12 mouse cellular contexts compared by ENCODE assay signal in the genomic region with DNA sequence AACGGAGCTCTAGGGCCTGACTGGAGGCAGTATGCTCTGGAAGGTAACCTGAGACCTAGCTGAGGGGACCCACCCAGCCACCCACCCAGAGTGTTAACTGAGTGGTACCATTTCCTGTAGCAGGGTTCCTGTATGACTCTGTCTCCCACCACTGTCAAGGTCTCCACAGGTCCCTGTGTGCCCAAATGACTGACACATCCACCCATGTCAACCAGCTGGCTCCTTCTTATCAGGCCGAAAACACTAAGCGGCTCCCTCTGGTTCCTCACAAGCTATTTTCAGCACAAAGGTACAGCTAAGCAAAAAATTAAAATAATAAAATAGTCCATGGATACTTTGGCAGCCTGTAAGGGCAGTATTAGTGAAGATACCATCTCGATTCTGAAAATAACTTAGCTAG. TPM values are rescaled to one million over a fixed set of nuclear protein-coding genes. Genes with fewer than 3 reads are reported as not detected.
DNase-seq lines count a peak whose midpoint lies in the region; ATAC-seq and TF ChIP-seq lines count a peak whose summit lies in the region.
"Had no signal": no experiment of that assay in that cellular context is flagged by ENCODE, and none has a peak within 500 bp of the region (broad histone marks: within the 10 kb centered on the region; RNA-seq: fewer than 3 reads in every experiment).

No protein-coding gene starts in this region.

- WGBS in heart, embryonic 16.5 days, result 36% methylated on average over 4 of the region's 4 CpGs
- 26% methylated on average over 4 of the region's 4 CpGs for WGBS in liver, embryonic 13.5 days (ENCODE audit: insufficient replicate concordance)
- whole genome bisulfite sequencing in midbrain, embryonic 16.5 days, result 87% methylated on average over 4 of the region's 4 CpGs
- 66% methylated on average over 4 of the region's 4 CpGs for WGBS in thymus, adult 2 months

- H3K9me3 ChIP-seq in heart, embryonic 16.5 days (replicated peaks; ENCODE audit: control insufficient read depth, low read length), result no peaks in the 10 kb centered on the region
- no peaks in the 10 kb centered on the region for H3K9me3 ChIP-seq in CH12.LX (replicated peaks; ENCODE audit: low read length)
- no peaks in the 10 kb centered on the region for H3K9me3 ChIP-seq in liver, embryonic 13.5 days (replicated peaks)
- no peaks in the 10 kb centered on the region for H3K9me3 ChIP-seq in midbrain, embryonic 16.5 days (replicated peaks; ENCODE audit: control insufficient read depth, low read length, poor library complexity, severe bottlenecking)
- H3K9me3 ChIP-seq: forebrain, embryonic 13.5 days; kidney, embryonic 15.5 days had no signal

- DNase-seq in heart, postnatal 4 days, result no peak
- no peak for DNase-seq in CH12.LX (ENCODE audit: extremely low read depth)
- no peak for DNase-seq in liver, embryonic 13.5 days
- no peak for DNase-seq in MN1 (ENCODE audit: low spot score)
- DNase-seq in thymus, adult 2 months, result no peak
- DNase-seq: thymus, postnatal 14 days had no signal

- no peak for TF ChIP-seq CTCF in CH12.LX (conservative IDR thresholded peaks at IDR 0.05 in 1 of 2, IDR thresholded peaks at IDR 0.05 in 1 of 2; ENCODE audit: low read depth in 2 of 2, low read length in 2 of 2)
- TF ChIP-seq CTCF in thymus, adult 2 months (IDR thresholded peaks at IDR 0.05; ENCODE audit: borderline replicate concordance, control insufficient read depth, extremely low read depth, insufficient read depth, low read length, poor library complexity), result no peak

- H3K4me3 ChIP-seq in heart, embryonic 16.5 days (ENCODE audit: low read length), result no peak overlapping the region
- no peak overlapping the region for H3K4me3 ChIP-seq in CH12.LX (replicated peaks in 1 of 3; ENCODE audit: low read depth in 2 of 3, low read length in 2 of 3, poor library complexity in 1 of 3)
- no peak overlapping the region for H3K4me3 ChIP-seq in brown adipose tissue, adult 24 weeks (ENCODE audit: insufficient read depth, low read depth, low read length)
- no peak overlapping the region for H3K4me3 ChIP-seq in liver, embryonic 13.5 days (replicated peaks)
- H3K4me3 ChIP-seq in midbrain, embryonic 16.5 days (ENCODE audit: low read depth, low read length), result no peak overlapping the region
- no peak overlapping the region for H3K4me3 ChIP-seq in thymus, adult 2 months (ENCODE audit: control insufficient read depth, insufficient read depth, low read length)
- H3K4me3 ChIP-seq: forebrain, embryonic 13.5 days; kidney, embryonic 15.5 days had no signal

- peak; percentile 39; the same call in 1 of the 2 replicates for ATAC-seq in heart, embryonic 16.5 days (replicated peaks; ENCODE audit: extremely low read depth, insufficient read depth, low FRiP score)
- ATAC-seq in liver, embryonic 13.5 days (ENCODE audit: low read depth), result peak; percentile 74
- ATAC-seq in midbrain, embryonic 16.5 days, result no peak
- ATAC-seq: forebrain, embryonic 13.5 days had no signal

- no peak for TF ChIP-seq EP300 in CH12.LX (IDR thresholded peaks at IDR 0.05; ENCODE audit: low read length)

- no peak for TF ChIP-seq POLR2A in CH12.LX (IDR thresholded peaks at IDR 0.05; ENCODE audit: low read depth, low read length)
- TF ChIP-seq POLR2A in thymus, adult 2 months (IDR thresholded peaks at IDR 0.05; ENCODE audit: control insufficient read depth, extremely low read depth, insufficient read depth, low read length, poor library complexity), result no peak

- H3K4me2 ChIP-seq in heart, embryonic 16.5 days (ENCODE audit: low read depth, low read length), result no peak overlapping the region
- peak overlapping the region; percentile 67 for H3K4me2 ChIP-seq in CH12.LX (ENCODE audit: insufficient read depth, low read depth, poor library complexity, severe bottlenecking)
- peak overlapping the region; percentile 32; the same call in 1 of the 2 replicates for H3K4me2 ChIP-seq in liver, embryonic 13.5 days
- no peak overlapping the region for H3K4me2 ChIP-seq in midbrain, embryonic 16.5 days (ENCODE audit: low read length)
- H3K4me2 ChIP-seq: forebrain, embryonic 13.5 days; kidney, embryonic 15.5 days had no signal

- no peak overlapping the region for H3K9ac ChIP-seq in heart, embryonic 16.5 days (ENCODE audit: low read length)
- peak overlapping the region; percentile 35; the same call in 1 of the 2 replicates for H3K9ac ChIP-seq in CH12.LX (ENCODE audit: insufficient read depth, low read depth)
- H3K9ac ChIP-seq in liver, embryonic 13.5 days, result peak overlapping the region; percentile 46
- H3K9ac ChIP-seq in midbrain, embryonic 16.5 days (ENCODE audit: low read depth, low read length), result no peak overlapping the region
- H3K9ac ChIP-seq: forebrain, embryonic 13.5 days; kidney, embryonic 15.5 days had no signal

- no peak for TF ChIP-seq RAD21 in CH12.LX (IDR thresholded peaks at IDR 0.05; ENCODE audit: low read depth, low read length)

- H3K36me3 ChIP-seq in heart, embryonic 16.5 days (ENCODE audit: control insufficient read depth, insufficient read depth), result no peaks in the 10 kb centered on the region
- no peaks in the 10 kb centered on the region for H3K36me3 ChIP-seq in CH12.LX (replicated peaks in 1 of 2; ENCODE audit: control insufficient read depth in 1 of 2, insufficient read depth in 1 of 2, low read length in 1 of 2)
- H3K36me3 ChIP-seq in liver, embryonic 13.5 days, result no peaks in the 10 kb centered on the region
- H3K36me3 ChIP-seq in midbrain, embryonic 16.5 days (ENCODE audit: control insufficient read depth, insufficient read depth, low read length), result no peaks in the 10 kb centered on the region
- H3K36me3 ChIP-seq in thymus, adult 2 months (ENCODE audit: control insufficient read depth, insufficient read depth, low read length), result no peaks in the 10 kb centered on the region
- H3K36me3 ChIP-seq: kidney, embryonic 15.5 days had no signal

- H3K79me2 ChIP-seq in CH12.LX (replicated peaks; ENCODE audit: control insufficient read depth, extremely low read depth, insufficient read depth, poor library complexity, severe bottlenecking), result no peaks in the 10 kb centered on the region

- H3K27me3 ChIP-seq in heart, embryonic 16.5 days (ENCODE audit: control insufficient read depth, insufficient read depth, low read length), result no peaks in the 10 kb centered on the region
- no peaks in the 10 kb centered on the region for H3K27me3 ChIP-seq in CH12.LX (replicated peaks)
- H3K27me3 ChIP-seq in liver, embryonic 13.5 days, result no peaks in the 10 kb centered on the region
- no peaks in the 10 kb centered on the region for H3K27me3 ChIP-seq in midbrain, embryonic 16.5 days (ENCODE audit: control insufficient read depth, insufficient read depth, low read depth, low read length)
- H3K27me3 ChIP-seq in thymus, adult 2 months (ENCODE audit: control insufficient read depth, insufficient read depth, low read length), result no peaks in the 10 kb centered on the region
- H3K27me3 ChIP-seq: forebrain, embryonic 13.5 days; kidney, embryonic 15.5 days had no signal

- peaks cover 9% of the 10 kb centered on the region for H3K4me1 ChIP-seq in heart, embryonic 16.5 days (ENCODE audit: control insufficient read depth, insufficient read depth, low read length)
- peaks cover 33 to 66% of the 10 kb centered on the region in 2 experiments for H3K4me1 ChIP-seq in CH12.LX (ENCODE audit: control insufficient read depth in 1 of 2, insufficient read depth in 2 of 2)
- H3K4me1 ChIP-seq in brown adipose tissue, adult 24 weeks (ENCODE audit: control insufficient read depth, insufficient read depth, insufficient read length, low read length), result peaks cover 11% of the 10 kb centered on the region
- peaks cover 64% of the 10 kb centered on the region for H3K4me1 ChIP-seq in liver, embryonic 13.5 days (replicated peaks)
- H3K4me1 ChIP-seq in midbrain, embryonic 16.5 days (ENCODE audit: control insufficient read depth, insufficient read depth, low read length), result no peaks in the 10 kb centered on the region
- peaks cover 2% of the 10 kb centered on the region; the same call in 1 of the 2 replicates for H3K4me1 ChIP-seq in thymus, adult 2 months (replicated peaks; ENCODE audit: control insufficient read depth, insufficient read depth, low read length)
- H3K4me1 ChIP-seq: forebrain, embryonic 13.5 days; kidney, embryonic 15.5 days had no signal

- dilution Hi-C loops in CH12.LX (cut with MboI; ENCODE audit: extremely low pct_ligation_motif_present, extremely low pct_unique_long_range_greater_than_20kb, low sequenced_read_pairs), result no loop called here

- peak overlapping the region; percentile 29 for H3K27ac ChIP-seq in heart, embryonic 16.5 days (ENCODE audit: low read length)
- H3K27ac ChIP-seq in CH12.LX (ENCODE audit: insufficient read depth, low read depth), result peak overlapping the region; percentile 81
- H3K27ac ChIP-seq in brown adipose tissue, adult 24 weeks (replicated peaks; ENCODE audit: low read depth, low read length), result peak overlapping the region; percentile 48
- H3K27ac ChIP-seq in liver, embryonic 13.5 days, result peak overlapping the region; percentile 93
- no peak overlapping the region for H3K27ac ChIP-seq in midbrain, embryonic 16.5 days (ENCODE audit: low read length)
- no peak overlapping the region for H3K27ac ChIP-seq in thymus, adult 2 months (ENCODE audit: control insufficient read depth, insufficient read depth, low read length)
- H3K27ac ChIP-seq: forebrain, embryonic 13.5 days; kidney, embryonic 15.5 days had no signal

- in situ Hi-C loops in CH12.LX (cut with MboI; ENCODE audit: low pct_ligation_motif_present, low pct_unique_long_range_greater_than_20kb, low sequenced_read_pairs), result no loop called here

RNA-seq across cellular contexts. Expression of a gene that starts 16.9 kb away (rescaled TPM):
- polyA plus RNA-seq in heart, embryonic 16.5 days (2015; fragmentation: Nextera tagmentation; extraction: Ambion mirVana), result 20.3 and 21.1 TPM in 2 replicates
- total RNA-seq in heart, postnatal 4 days (2021), result 10 to 100 TPM; 32.6 to 35.8 TPM
- total RNA-seq in CH12.LX (2012; rRNA removed) (3.6 and 7.3 TPM in 2 replicates), CH12.LX (2014; rRNA removed) (7.2 and 8.0 TPM in 2 replicates)
- 7.5 and 9.2 TPM in 2 replicates for polyA plus RNA-seq in CH12.LX (2012; ENCODE audit: insufficient read length, low read depth)
- polyA plus RNA-seq in brown adipose tissue, adult 24 weeks (2012; ENCODE audit: insufficient read depth, insufficient read length, missing spikeins), result 6.0 and 7.7 TPM in 2 replicates
- polyA plus RNA-seq in liver, embryonic 13.5 days (2015; fragmentation: Nextera tagmentation; extraction: Ambion mirVana), result 7.0 and 9.2 TPM in 2 replicates
- polyA plus RNA-seq in midbrain, embryonic 16.5 days (2015; fragmentation: Nextera tagmentation; extraction: Ambion mirVana), result 21.4 and 22.6 TPM in 2 replicates
- 4.9 and 6.5 TPM in 2 replicates for polyA plus RNA-seq in thymus, adult 2 months (2012; rRNA removed)

RNA-seq across cellular contexts. Expression of a gene that starts 47.4 kb away (rescaled TPM):
- polyA plus RNA-seq in heart, embryonic 16.5 days (2015; fragmentation: Nextera tagmentation; extraction: Ambion mirVana), result 0.97 and 1.5 TPM in 2 replicates
- 1 to 10 TPM; 2.8 to 3.4 TPM for total RNA-seq in heart, postnatal 4 days (2021)
- not detected in 2 replicates for total RNA-seq in CH12.LX (2012; rRNA removed)
- total RNA-seq in CH12.LX (2014; rRNA removed), result not detected in 2 replicates
- not detected in 2 replicates for polyA plus RNA-seq in CH12.LX (2012; ENCODE audit: insufficient read length, low read depth)
- 1.6 and 2.7 TPM in 2 replicates for polyA plus RNA-seq in brown adipose tissue, adult 24 weeks (2012; ENCODE audit: insufficient read depth, insufficient read length, missing spikeins)
- polyA plus RNA-seq in liver, embryonic 13.5 days (2015; fragmentation: Nextera tagmentation; extraction: Ambion mirVana), result 0.38 and 0.50 TPM in 2 replicates
- polyA plus RNA-seq in midbrain, embryonic 16.5 days (2015; fragmentation: Nextera tagmentation; extraction: Ambion mirVana), result 1.6 and 1.8 TPM in 2 replicates
- 1.6 and 3.4 TPM in 2 replicates for polyA plus RNA-seq in thymus, adult 2 months (2012; rRNA removed)
- total RNA-seq: granulocyte monocyte progenitor cell, adult 5-6 weeks had no signal

Comparison
In these comparisons a context has a peak if more than half of its experiments do, and no peak if none do; other contexts are left out.
1. H3K27ac ChIP-seq: peak in heart, embryonic 16.5 days (single experiment), CH12.LX (single experiment), brown adipose tissue, adult 24 weeks (single experiment) and liver, embryonic 13.5 days (single experiment); none in midbrain, embryonic 16.5 days (single experiment) and thymus, adult 2 months (single experiment).
2. H3K4me2 ChIP-seq: peak in CH12.LX (single experiment) and liver, embryonic 13.5 days (single experiment); none in heart, embryonic 16.5 days (single experiment) and midbrain, embryonic 16.5 days (single experiment).
3. H3K9ac ChIP-seq: peak in CH12.LX (single experiment) and liver, embryonic 13.5 days (single experiment); none in heart, embryonic 16.5 days (single experiment) and midbrain, embryonic 16.5 days (single experiment).